Mouse (Mus musculus) cerebellum, postnatal 25 days (tissue): ENCODE measurements around the gene Gm20715.
"Not testable (repeated sequence)": the region's sequence is repeated elsewhere in the genome, so short reads cannot be mapped to it uniquely, and the experiment has no call there.

Experiments used
- DNase-seq, 2 experiments: peaks; one replicate each; pipeline ENCODE4 v3.0.0; 2021; ENCODE audit warnings: mixed read lengths in 2 of 2

Gm20715 gene

DNA sequence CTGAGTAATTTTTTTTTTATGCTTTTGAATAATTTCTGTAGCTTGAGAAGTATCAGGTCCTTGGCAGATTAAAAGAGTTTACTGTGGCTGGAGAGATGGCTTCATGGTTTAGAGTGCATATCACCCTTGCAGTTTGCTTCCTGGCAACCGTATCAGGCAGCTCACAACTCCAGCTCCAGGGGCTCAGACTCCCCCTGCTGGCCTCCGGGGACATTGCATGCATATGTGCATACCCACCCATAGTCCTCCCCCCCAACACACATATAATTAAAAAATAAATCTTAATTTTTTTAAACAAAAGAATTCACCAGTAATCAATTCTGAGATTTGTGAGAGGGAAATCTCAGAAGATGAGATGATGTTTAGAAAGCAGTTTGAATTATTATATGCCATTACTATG lies 20.3 kb downstream of the Gm20715 start:
- peak; percentile 13 to 32 for DNase-seq

DNA sequence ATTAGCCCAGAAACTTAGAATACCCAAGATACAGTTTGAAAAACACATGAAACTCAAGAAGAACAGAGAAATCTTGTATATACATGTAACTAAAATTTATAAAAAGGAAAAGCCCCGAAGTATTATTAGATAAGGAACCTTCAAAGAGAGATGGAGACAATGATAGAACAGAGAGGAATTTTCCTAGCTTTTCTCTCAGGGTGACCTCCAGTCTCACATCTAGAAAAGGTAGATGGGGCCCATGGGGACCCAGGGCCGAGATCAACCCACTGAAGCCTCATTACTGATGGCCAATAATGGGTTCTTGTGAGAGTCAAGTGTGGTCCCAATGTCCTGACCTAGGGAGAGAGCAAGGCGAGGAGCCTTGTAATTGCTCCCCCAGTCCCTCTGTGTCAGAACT lies 28.3 kb downstream of the Gm20715 start, which contains the start of gene Olfr1344:
Gene Olfr1344, plus strand, starts transcription at position 301 of the 400 bp plus-strand sequence.
- no peak for DNase-seq

DNA sequence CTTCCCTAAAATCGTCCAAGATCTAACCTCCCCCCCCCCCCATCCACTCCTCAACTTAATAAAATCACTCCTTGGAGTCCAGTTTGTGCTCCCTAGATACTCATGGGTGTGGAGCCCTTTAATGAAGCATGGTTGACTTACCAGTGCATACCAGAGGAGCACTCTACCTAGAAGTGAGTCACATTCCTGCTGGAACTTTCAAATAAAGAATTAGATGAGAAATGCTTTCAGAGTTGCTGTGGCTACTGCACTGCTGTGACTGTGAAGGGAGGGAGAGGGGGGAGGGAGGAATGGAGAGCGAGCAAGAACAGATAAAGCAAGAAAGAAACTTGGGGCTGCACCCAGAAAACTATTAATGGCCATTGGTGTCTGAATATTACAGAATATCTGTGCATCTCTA lies 31.1 kb downstream of the Gm20715 start:
- DNase-seq: no peak

DNA sequence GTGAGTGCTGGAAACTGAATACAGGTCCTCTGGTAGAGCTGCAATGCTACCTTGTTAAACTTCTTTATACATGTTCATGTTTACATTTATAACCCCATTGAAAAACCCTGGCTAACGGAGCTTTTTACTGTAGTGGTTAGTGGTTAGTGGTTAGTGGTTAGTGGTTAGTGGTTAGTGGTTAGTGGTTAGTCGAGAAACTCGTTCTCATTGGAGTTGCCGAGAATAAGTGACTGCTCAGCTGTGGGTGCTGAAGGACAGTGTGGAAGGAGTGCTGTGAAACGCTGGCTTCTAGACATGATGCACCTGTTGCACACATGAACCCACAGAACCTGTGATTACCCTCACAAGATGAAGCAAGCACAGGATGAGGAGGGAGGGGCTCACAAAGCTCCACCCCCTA lies 37.7 kb downstream of the Gm20715 start:
- no peak for DNase-seq

DNA sequence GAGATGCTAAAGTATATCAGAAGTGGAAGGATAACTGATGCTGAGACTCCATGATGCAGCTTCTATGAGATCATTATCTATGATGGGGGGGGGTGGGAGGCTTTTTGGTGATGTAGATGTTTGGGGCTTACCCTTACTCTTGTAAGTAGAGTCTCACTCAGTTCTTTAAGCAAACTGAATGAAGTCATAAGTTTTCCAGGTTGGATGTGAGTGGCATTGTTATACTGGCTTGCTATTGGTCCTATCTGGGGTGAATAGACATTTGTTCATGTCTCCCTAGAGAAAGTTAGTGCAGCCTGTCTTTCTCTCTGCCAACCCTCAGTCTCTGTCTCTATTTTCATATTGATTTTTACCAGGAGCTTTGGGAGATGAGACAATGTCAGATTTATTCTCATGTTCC lies 45.8 kb downstream of the Gm20715 start, which contains the start of gene Olfr1336:
Gene Olfr1336, plus strand, starts transcription at position 301 of the 400 bp plus-strand sequence.
- DNase-seq: no peak

GRCm38 (mm10) chr7:6456399-6456798 lies 46.3 kb downstream of the Gm20715 start:
- no peak for DNase-seq

DNA sequence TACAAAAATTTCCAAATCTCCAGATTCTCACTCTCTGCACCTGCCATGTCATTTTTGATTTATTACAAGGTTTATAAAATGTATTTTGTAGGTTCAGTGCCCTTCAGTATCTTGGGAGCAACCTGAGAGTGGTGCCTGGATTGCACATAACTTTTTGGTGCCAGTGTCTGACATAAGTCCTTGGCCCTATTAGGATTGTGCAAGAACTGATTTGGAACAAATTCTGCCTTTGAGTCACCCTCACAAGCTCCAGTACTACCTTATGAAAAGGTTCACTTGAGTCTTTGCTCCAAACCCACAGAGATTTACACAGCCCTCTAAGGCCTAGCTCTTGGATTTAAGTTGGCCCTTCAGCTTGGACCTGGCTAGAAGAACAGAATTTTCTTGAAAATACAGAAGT lies 56.9 kb downstream of the Gm20715 start, which contains the start of gene Olfr1346:
Gene Olfr1346, plus strand, starts transcription at position 151 of the 400 bp plus-strand sequence.
- DNase-seq: no peak

- not testable (repeated sequence) for DNase-seq
Measured at GRCm38 (mm10) chr7:6477633-6478032, 67.6 kb downstream of the Gm20715 start.

- no peak for DNase-seq
Measured at GRCm38 (mm10) chr7:6486841-6487240, 76.8 kb downstream of the Gm20715 start, which contains the start of gene Olfr5. Olfr5 (minus strand) TSS chr7:6486941.
